Mouse (Mus musculus) retina, postnatal 7 days (tissue): ENCODE measurements around the gene Nanos3.

Experiments
- DNase-seq: peaks from one replicate; pipeline ENCODE4 v3.0.0-alpha.2; 2012; ENCODE audit warnings: low read depth, low spot score

Nanos3 gene

GRCm38 (mm10) chr8:84185117-84185516 is at the start of gene Nanos3:
Nanos3 (minus strand) TSS chr8:84185217.
- no peak for DNase-seq

- DNase-seq, result no peak
Measured at GRCm38 (mm10) chr8:84233055-84233454, 48.0 kb upstream of the Nanos3 start.

- no peak for DNase-seq
Measured at GRCm38 (mm10) chr8:84230735-84231134, 45.7 kb upstream of the Nanos3 start.

GRCm38 (mm10) chr8:84223322-84224029 is 38.5 kb upstream of the Nanos3 start:
- DNase-seq, result no peak

GRCm38 (mm10) chr8:84222566-84223165 is 37.6 kb upstream of the Nanos3 start:
- no peak for DNase-seq

- DNase-seq, result no peak
Measured at GRCm38 (mm10) chr8:84220105-84220504, 35.1 kb upstream of the Nanos3 start.

- DNase-seq, result no peak
Measured at GRCm38 (mm10) chr8:84218143-84218542, 33.1 kb upstream of the Nanos3 start.

GRCm38 (mm10) chr8:84217206-84217605 is 32.2 kb upstream of the Nanos3 start:
- DNase-seq, result no peak

GRCm38 (mm10) chr8:84213277-84213676 is 28.3 kb upstream of the Nanos3 start:
- DNase-seq, result no peak

GRCm38 (mm10) chr8:84211881-84212563 is 27.0 kb upstream of the Nanos3 start:
- no peak for DNase-seq

- no peak for DNase-seq
Measured at GRCm38 (mm10) chr8:84211202-84211601, 26.2 kb upstream of the Nanos3 start.

- peak; percentile 56 for DNase-seq
Measured at GRCm38 (mm10) chr8:84210167-84210791, 25.3 kb upstream of the Nanos3 start.

GRCm38 (mm10) chr8:84208381-84209380 is 23.7 kb upstream of the Nanos3 start:
- no peak for DNase-seq

- no peak for DNase-seq
Measured at GRCm38 (mm10) chr8:84207811-84208210, 22.8 kb upstream of the Nanos3 start.

GRCm38 (mm10) chr8:84206666-84207065 is 21.6 kb upstream of the Nanos3 start:
- DNase-seq, result no peak

GRCm38 (mm10) chr8:84205073-84205472 is 20.1 kb upstream of the Nanos3 start:
- no peak for DNase-seq

GRCm38 (mm10) chr8:84203975-84204772 is 19.2 kb upstream of the Nanos3 start:
- DNase-seq, result no peak

- DNase-seq, result no peak
Measured at GRCm38 (mm10) chr8:84202938-84203917, 18.2 kb upstream of the Nanos3 start.

- no peak for DNase-seq
Measured at GRCm38 (mm10) chr8:84202466-84202865, 17.4 kb upstream of the Nanos3 start.
